Mouse (Mus musculus) left cerebral cortex, adult 9 months (tissue): ENCODE results near the gene Mettl24.

Experiments used
- DNase-seq, 2 experiments: peaks; one replicate each; pipeline ENCODE4 v3.0.0; 2022; ENCODE audit warnings: low spot score in 2 of 2

Mettl24 gene

DNA sequence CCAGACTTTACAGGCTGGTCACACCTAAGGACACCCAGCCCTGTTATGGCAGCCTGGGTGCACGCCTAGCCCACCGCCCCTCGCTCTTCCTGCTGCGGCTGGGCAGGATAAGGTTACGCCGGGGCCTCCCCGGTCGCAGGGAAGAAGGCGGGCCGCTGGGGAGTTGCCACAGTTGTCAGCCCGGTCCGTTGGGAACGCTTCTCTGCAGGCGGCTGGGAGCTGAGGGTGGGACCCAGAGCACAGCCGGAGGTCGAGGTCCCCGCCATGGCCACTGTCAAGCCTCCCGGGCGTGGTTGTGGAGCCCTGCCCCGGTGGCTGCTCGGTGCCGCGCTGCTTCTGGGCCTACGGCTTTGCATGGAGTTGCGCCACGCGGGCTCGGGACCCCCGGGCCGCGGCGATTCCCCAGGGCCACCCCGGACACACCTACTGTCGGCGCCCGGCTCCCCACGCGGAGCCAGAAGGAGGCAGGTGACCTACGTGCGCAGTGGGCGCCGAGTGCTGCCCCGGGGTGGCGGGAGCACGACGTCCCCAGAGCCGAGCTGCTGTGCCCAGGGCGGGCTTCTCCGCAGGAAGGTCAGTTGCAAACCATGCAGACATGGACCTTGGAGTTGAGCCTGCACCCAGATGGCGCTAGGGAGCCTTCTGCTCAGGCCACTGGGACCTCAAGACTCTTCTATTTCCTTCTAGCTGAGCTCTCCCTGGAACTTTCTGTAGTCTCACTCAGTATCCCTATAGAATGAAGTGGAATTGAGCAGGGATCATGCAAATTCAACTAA lies at the start of gene Mettl24:
Gene Mettl24, plus strand, starts transcription at position 191 of the 776 bp plus-strand sequence.
- DNase-seq: peak; percentile 30 to 75

DNA sequence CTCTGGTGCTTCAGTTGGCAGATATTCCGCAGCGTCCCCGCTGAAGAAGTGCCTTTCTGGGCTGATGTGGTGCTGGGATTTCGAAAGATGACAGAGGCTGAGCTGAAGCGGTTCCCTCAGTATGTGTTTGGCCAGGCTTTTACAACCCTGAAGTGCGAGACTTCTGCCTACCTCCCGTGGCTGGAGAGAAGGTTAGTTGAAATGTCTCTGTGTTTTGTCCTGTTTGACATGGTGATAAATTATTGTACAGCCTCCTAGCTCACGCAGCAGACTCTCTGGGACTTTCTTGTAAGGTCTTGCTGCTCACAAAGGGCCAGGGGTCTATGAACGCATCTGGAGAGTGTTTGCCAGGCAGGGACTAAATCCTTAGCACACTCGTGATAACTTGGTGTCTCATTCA lies 45.8 kb upstream of the Mettl24 start:
- no peak for DNase-seq

DNA sequence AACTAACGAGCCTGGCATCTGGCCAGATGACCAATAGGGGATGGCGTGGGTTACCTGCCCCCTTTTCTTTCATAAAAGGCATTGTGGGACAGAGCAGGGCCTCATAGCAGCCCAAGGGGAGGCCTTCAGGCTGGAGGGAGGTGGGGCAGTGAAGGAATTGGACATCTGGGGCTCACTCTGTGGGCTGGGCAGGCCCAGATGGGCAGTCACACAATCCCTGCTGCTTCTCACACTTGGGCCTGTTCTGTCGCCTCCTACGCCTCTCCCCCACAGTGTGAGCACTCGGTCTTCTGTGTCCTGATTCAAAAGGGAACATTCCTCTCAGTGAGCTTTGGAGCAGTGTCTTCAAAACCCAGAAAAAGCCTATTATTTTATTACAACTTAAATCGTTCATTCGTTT lies 44.8 kb upstream of the Mettl24 start:
- DNase-seq: peak; percentile 75 to 90

DNA sequence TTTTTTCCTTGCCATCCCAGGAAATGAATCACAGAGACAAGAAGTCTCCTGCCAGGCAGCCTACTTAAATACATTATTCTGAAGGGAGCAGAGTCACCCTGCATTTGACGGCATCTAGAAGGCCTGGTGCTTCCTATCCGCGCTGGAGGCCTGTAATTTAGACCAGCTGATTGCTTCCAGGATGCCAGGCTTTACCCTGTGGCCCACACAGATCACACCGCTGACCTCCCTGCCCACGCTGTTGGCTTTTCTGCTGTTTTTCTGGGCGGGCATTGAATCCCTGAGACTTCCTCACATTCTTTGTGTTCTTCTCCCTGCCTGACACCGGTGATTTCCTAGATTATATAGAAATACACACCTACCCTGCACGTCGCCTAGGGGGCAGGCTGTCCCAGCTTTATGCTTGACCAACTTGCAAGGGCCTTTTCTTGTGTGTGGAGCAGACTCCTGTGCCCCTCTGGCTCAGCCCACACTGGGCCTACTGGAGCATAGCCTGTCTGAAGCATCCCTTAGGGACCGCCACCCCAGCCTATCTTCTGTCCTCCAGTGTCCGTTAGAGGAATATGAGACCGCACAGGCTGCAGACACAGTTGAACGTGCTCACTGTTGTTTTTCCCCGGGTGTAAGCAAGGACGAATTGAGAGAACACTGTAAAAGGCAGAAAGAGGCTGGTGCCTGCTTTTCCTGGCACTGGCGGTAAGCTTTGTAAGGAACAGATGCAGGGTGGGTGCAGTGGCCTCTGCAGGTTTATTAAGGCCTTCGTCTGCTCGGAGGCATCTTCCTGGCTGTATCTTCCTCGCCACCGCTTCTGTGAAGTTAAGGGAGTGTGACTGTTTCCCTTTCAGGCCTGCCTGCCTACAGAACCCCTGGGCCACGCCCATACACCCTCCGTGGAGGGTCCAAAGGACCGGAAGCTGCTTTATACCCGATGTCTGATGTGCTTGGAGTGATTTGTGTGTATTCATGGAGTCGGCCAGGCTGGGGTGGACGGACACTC lies 44.0 kb upstream of the Mettl24 start:
- peak in 1 of 2 experiments; percentile 65 for DNase-seq

DNA sequence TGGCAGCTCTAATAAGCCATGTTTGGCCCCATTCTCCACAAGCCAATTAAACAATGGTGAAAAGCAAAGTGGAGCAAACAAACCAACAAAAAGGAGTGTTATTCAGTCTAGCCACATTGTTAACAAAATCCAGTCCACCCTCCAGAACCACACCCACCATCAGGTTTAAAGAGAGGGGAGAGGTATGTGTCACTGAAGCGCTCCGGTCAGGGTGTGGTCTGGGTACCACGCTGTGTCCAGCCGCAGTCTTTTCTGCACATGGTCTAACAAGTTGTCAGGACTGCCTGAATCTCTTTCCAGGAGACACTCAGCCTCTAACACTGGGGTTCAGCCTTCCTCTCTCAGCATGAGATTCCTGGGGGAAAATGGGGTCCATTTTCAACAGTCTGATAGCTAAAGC lies 42.7 kb upstream of the Mettl24 start:
- no peak for DNase-seq

DNA sequence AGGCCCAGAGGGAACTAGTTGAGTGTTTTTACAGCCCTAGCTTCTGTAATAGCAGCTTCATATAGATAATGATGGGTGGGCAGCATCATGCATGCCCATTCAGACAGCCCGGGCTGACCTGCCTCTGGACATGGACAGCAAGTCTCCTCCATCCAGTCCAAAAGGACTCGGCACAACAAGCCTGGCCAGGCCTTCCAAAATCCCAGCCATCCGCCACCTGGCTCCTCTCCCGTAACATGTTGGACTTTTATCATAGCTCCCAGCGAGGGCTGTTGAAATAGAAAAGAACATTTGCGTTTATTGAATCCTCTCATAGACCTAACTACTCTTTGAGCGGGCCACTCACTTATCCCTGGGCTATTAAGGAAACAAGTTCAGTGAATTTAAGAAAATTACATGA lies 41.2 kb upstream of the Mettl24 start:
- no peak for DNase-seq

DNA sequence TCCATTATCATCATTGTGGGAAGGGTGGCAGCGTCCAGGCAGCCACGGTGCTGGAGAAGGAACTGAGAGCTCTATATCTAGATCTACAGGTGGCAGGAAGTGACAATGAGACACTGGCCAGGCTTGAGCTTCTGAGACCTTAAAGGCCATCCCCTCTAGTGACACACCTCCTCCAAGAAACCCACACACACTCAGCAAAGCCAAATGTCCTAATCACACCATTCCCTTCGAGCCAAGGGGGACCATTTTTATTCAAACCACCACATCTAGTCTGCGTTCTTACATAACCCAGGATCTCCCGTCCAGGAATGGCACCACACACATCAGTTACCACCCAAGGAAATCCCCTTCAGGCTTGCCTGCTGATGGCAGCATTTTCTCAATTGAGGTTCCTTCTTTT lies 40.0 kb upstream of the Mettl24 start:
- no peak for DNase-seq

DNA sequence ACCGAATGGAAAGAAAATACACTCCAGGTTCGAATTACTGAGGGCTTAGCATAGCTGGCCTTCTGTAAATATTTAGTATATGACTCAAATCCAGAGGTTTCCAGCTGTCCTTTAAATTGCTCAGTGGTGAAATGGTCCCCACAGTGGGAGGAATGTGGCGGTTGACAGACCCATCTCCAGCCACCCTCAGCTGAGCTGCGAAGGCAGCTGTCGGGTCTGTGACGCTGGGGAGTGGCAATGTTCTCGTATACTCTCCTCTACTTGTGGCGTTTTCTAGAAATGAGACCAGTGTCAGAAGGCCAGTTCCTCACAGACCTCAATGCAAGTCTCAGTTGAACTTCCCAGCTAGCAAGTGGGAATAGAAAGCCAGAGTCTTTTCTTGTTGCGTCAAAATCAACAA lies 38.6 kb upstream of the Mettl24 start:
- DNase-seq: no peak

DNA sequence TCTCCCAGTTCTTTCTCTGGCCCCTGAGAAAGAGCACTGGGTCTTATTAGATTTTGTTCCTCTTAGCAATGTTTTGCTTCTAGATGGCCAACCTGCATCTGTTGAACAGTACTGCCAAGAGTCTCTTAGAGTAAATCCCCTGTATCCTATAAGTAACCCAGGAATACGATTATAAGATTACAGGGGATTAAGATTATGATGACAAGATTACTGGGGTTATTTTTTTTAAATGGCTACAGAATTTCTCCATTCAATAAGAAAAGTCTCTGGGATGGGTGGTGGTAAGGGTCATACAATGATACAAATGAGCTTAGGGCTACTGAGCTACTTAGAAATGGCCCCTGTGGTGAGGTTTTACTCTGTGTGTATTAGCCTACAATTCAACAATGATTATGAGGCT lies 37.7 kb upstream of the Mettl24 start:
- no peak for DNase-seq

DNA sequence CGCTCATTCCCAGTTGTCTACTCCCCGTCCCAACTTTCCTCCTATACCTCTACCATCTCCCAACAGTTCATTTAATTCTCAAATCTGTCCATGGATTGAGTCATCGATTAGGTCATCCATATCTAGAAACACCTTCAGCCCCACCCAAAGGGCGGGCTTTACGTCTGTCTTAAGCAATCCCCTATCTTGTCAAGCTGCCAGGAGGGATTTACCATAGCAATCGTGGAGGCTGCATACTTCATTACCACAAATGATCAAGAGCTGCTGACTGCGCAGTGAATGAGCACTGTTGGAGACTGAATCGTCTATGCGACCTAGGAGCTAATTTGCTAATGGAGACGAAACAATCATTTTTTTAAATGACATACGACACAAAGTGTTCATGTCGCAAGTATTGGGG lies 34.3 kb upstream of the Mettl24 start:
- DNase-seq: no peak

DNA sequence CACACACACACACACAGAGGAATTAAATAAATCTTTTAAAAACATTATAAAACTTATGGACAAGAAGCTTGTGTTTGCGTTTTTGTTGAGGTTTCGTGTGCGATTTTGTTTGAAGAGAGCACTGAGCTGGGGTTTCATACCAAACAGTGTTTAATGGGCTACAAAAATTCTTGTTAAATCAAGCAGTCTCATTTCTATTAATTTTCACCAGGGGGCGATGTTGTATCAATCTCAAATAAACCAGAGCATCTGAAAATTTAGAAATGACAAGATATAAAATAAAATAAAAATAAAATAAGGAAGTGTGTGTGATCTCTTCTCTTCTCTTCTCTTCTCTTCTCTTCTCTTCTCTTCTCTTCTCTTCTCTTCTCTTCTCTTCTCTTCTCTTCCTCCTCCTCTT lies 33.4 kb upstream of the Mettl24 start:
- no peak for DNase-seq

DNA sequence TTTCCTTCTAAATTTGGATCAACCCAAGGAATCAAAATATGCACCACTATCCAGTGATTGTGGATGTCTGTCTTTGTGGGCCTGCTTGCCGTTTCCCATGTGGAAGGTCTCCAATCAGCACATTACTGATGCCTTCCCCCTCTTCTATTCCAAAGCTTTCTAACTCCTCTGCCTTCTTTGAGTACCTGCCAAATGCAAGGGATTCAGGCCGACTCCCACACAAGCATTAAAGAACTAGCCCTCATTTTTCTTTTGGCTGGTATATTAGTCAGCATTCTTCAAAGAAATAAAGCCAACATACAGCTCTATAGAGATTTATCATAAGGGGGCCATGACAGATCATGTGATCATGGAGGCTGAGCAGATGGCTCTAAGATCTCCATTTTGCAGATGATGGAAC lies 31.4 kb upstream of the Mettl24 start:
- DNase-seq: peak in 1 of 2 experiments; percentile 45

DNA sequence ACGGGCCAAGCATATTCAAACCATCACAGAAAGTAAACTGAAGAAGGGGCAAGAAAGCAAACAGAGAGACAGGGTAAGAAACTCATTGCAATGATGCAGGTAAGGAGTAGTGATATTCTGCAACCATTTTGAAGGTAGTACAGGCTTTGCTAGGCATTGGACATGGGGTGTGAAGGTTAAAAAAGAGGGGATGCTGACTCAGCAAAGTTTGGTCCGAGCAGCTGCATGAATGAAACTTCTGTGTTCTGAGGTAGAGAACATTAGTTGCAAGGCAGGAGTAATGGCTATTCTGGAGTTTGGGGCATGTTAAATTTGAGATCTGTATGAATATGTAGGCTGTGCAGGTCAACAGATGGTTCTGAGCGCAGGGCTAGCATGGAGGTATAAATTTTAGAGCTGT lies 17.8 kb upstream of the Mettl24 start:
- no peak for DNase-seq

DNA sequence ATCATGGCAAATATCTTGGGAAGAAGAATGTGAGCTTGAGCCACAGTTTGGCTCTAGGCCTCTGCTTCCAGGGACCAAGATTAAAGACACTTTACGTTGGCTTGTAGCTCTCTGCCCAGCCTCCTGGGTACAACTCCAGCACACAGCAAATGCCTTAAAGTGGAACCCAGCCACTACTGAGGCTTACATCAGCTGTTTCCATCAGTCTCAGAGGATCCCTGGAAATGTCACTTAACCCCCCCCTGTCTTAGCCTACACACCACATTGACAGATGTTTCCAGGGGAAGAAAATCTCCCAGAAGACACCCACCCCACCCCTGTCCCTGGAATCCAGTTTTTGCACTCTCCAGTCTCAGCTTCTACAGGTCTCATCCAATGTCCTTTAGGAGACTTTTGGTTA lies 16.1 kb upstream of the Mettl24 start:
- DNase-seq: no peak

DNA sequence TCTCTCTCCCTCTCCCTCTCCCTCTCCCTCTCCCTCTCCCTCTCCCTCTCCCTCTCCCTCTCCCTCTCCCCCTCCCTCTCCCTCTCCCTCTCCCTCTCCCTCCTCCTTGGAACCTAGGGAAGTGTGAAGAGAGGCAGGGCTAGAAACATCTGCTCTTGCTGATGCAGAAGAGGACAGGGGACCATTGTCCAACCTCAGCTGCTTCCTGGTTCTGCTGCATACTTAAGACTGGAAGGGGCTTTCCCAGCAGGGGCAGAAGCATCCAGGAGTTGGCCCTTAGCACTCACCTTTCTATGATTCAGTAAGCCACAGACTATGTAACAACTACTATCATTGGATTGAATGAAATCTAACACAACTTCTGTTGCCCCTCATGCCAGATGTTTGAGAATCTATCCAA lies 14.4 kb upstream of the Mettl24 start:
- DNase-seq: no peak

DNA sequence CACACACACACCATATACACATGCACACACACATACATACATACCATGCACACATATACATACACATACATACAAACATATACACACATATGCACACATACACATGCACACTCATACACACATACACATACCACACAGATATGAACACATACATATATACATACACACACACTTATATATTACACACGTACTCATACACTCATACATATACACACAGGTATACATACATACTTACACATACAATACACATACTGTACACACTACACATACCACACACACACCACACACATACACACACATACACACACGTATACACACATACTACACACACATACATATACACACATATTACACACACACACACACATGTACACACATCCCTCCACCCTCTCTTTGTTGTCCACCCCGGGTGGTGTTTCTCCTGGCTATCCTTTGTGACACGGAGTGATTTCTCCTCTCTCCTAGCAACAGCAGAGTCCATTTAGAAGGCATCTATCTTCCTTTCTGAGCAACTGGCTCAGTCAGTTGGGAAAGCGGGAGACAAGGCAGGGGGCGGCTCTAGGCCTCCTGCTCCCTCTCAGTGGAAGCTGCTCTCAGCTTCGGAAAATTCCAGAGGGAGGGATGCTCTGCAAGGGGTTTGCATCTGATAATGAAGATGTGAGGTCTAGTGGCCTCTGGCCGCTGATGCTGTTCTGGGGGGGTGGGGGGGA lies 10.3 kb upstream of the Mettl24 start:
- no peak for DNase-seq

DNA sequence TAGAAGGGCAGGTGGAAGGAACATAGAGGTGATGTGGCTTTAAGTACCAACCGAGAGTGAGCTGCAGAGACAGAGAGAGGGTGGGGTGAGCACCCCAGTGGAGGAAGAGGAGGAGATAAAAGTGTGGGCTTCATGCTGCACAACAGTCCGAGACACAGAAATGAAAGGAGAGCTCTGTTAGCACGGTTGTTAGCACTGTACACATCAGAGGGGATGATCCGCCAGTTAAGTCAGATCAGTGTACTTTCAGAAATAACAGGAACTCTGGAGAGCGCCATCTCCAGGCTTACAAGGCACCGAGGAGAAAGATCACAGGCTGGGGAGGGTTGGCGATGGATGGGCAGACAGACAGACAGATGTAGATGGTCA lies 9.8 kb upstream of the Mettl24 start:
- no peak for DNase-seq

DNA sequence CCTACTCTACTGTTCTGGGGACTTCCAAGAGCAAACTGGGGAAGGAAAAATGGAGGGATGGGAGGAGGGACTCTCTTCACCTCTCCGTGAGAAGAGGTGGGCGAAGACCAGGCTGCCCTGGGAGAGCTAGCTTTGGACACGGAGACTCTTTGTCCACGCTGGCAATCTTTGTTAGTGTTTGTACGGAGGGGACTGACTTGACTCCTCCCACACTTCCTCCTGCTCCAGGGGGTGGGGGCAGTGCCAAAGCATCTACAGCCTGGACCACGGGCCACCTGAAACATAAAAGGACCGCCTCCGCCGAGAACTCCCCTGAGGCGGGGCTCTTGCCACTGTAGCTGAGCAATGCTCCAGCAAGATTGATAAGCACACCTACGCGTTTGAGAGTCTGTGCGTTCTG lies 8.9 kb upstream of the Mettl24 start:
- no peak for DNase-seq

DNA sequence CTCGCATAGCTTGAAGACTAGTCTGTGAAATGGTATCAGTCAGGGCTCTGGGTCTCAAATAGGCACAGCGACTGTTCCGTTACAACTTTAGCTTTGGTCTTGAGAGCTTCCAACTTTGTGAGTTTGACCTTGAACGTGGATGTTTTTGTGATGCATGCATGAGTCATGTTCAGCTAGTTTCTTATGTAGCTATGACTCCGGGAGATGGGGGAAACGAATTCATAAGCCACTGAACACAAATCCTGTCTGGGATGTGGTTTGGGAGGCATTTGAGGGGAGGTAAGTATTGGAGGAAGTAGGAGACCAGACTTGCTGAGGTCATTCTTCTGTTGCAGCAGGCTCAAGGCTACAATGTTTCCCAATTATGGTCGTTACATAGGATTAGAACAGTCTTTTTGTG lies 7.2 kb upstream of the Mettl24 start:
- no peak for DNase-seq

DNA sequence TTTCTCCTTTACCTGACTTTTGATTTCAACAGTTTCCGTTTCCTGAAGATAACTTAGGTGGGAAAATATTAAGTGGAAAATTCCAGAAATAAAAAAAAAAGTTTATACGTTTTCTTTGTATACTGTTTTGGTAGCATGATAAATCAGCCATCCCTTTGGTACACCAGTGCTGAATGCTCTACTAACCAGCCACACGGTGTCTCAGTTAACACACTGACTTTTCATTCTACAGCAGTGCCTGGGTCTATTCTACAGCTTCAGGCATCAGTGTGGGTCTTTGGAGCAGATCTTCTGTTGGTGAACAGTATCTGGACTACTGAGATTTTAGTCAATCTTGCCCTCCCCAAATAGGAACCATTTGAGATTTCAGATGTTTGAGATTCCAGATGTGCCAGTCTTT lies 4.6 kb upstream of the Mettl24 start:
- DNase-seq: no peak

DNA sequence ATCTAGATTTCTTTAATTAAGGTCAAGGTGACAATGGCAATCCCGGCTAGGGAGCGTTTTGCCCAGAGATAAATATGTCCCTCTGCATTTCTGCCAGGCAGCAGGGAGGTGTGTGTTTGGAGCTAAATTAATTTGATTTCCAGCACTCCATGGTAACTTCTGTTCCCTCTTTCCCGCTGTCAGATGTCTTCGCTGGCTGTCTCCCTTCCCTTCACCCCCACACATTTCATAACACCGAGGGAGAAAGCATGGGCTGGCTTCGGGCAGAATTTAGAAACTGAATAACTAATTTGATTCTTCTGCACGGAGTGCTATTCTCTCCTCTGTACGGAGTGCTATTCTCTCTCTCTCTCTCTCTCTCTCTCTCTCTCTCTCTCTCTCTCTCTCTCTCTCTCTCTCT lies 612 bp upstream of the Mettl24 start:
- peak; percentile 78 to 84 for DNase-seq

DNA sequence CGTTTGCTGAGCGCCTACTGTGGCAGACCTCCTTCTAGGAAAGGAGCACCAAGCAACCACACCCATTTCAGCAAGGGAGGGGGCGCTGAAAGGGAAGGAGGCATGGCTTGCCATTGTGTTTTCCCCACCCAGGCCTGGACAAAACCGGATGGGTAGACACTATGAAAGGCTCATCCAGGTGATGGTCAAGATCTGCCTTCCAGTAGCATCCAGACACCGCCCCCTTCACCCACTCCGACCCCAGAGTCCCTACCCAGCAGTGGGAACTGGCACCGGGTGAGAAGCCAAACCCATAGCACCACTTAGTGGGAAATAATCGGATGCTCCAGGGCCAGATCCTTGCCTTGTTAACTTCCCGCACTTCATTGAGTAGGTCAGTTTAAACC lies 779 bp downstream of the Mettl24 start:
- no peak for DNase-seq
